Mouse (Mus musculus): ENCODE data around the gene Spata45.

- no peak for TF ChIP-seq CTCF (IDR thresholded peaks at IDR 0.05; ENCODE audit: low read depth, low read length)
- no peak for TF ChIP-seq EP300 (IDR thresholded peaks at IDR 0.05; ENCODE audit: insufficient read depth, low read depth, low read length)
Observed at GRCm38 (mm10) chr1:191053555-191053954, 17.1 kb downstream of the Spata45 start.
